Mouse (Mus musculus) ES-E14 (cell line): ENCODE results near the gene Pcgf1.

Source experiments
- MAFK ChIP-seq: IDR thresholded peaks from 2 replicates; pipeline ENCODE4 v1.6.1; 2014; ENCODE audit warnings: mild to moderate bottlenecking, low read depth, low read length, inconsistent platforms; ENCODE audit not compliant: insufficient read depth
- ZC3H11A ChIP-seq: IDR thresholded peaks from 2 replicates; pipeline ENCODE4 v1.6.1; 2012; ENCODE audit warnings: low read depth, mild to moderate bottlenecking, inconsistent platforms, low read length, borderline replicate concordance
- ZNF384 ChIP-seq: IDR thresholded peaks from 2 replicates; pipeline ENCODE4 v1.6.1; 2012; ENCODE audit warnings: low read depth, low read length, inconsistent platforms

GRCm38 (mm10) chr6:83118369-83118768 lies 40.7 kb downstream of the Pcgf1 start:
- TF ChIP-seq MAFK (no peak), ZNF384 (no peak), ZC3H11A (no peak)
